Mouse (Mus musculus) gastrocnemius, postnatal 36 days (tissue): Measurements from ENCODE around the gene Zbtb48. TPM values are rescaled to one million over a fixed set of nuclear protein-coding genes. Genes with fewer than 3 reads are reported as not detected.
A peak's percentile ranks its signal among the peaks of the same experiment; 100 is the strongest.
"Not testable (repeated sequence)": the region's sequence is repeated elsewhere in the genome, so short reads cannot be mapped to it uniquely, and the experiment has no call there.

Source experiments
- DNase-seq, 2 experiments: peaks; one replicate each; pipeline ENCODE4 v3.0.0; 2022
- intact Hi-C: fragments of 180-260 bp; cut with DNase I; formaldehyde crosslinking; loops from one replicate; pipeline ENCODE4 v1.15.1; 2025
- long read RNA-seq, 2 experiments: library from polyadenylated mRNA; stranded (forward); transcript quantifications; one replicate each; pipeline ENCODE4 v2.0.0; 2021
- total RNA-seq, 2 experiments: library from RNA; stranded (reverse); gene quantifications; 2 replicates each; pipeline ENCODE4 v1.2.3; 2021

The Zbtb48 gene
- 1 to 10 TPM; 2.5 to 2.8 TPM for total RNA-seq
- long read RNA-seq, experiment 1, partial matches to known transcripts: 0 of 2 reads
- long read RNA-seq, experiment 1, other reads (novel, unspliced or antisense): 1 of 2 reads
- long read RNA-seq, experiment 2, partial matches to known transcripts: 0 of 3 reads
- long read RNA-seq, experiment 2, other reads (novel, unspliced or antisense): 1 of 3 reads

DNA sequence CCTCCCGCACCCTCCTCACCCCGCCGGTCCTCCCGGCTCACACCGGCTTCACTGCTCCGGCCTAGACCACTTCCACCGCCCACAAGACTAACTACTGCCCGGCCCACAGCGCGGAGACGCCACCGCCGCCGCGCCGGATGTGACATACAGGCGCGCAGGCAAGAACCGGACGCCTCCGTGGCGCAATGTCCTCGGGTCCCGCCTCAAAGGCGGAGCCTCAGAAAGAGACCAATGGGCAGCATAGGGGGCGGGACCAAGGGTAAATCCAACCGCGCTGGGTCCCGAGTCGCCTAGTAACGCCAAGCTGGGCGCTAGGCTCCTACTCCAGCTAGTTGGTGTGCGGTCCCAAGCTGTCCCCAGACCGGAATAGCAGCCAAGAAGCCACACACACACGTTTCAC, at the start of gene Zbtb48:
Gene Zbtb48, minus strand, starts transcription at position 148 of the 400 bp plus-strand sequence.
- peak; percentile 94 to 95 for DNase-seq
- intact Hi-C loops: no loop called here

DNA sequence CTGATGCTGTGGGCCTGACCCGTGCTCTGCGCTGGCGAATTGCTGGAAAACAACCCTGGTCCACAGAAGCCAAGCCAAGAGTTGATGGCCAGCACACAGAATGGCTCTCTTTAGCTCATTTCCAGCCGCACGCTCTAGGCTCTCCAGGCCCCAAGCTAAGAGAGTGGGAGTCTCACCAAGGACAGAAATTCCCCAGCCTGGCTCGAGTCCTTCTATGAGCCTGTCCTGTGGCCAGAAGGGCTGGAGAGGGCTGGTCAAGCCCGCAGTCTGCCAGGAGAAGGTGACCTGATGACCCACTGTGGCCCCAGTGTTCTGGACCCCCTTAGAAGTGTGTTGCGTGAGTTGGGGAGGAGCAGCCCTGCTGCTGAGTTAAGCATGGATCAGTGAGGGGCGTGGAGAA, 49.7 kb upstream of the Zbtb48 start:
- no peak for DNase-seq
- intact Hi-C loops: no loop called here

GRCm38 (mm10) chr4:152074548-152074947, 47.1 kb upstream of the Zbtb48 start:
- intact Hi-C loops: no loop called here
- no peak for DNase-seq

DNA sequence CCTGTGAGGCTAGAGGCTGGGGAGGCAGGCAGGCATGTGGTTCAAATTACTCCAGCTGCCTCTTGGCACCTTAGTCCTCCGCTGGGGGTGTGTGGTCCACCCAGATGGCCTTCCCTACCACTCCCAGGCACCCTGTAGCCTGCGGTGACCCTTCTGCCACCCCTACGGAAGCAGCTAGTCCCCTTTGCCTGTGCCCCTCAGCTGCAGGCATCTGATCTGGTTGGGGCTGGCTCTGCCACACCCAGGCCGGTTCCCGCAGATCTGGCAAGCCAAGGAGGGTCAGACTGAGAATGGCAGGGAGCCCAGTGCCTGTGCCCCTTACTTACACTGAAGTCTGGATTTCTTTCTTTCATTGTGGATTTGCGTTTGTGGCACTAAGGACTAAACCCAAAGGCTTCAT, 46.2 kb upstream of the Zbtb48 start:
- no peak for DNase-seq
- intact Hi-C loops: no loop called here

DNA sequence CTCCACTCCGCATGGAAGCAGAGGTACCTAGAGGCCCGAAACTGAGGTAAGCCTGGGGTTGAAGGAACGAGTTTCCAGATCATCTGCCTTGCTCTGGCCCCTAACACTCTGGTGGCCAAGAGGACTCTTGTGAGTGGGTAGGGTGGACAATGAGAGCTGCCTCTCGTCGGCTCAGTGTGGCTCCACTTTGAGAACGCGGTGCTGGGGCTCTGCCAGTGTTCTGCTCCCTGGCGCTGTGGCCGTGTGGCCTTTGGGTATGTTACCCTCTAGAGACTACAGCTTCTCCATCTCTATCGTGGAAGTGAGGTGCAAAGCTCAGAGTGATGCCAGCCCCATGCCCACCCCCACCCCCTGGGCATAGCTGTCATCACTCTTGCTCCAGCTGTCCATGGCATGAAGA, 45.2 kb upstream of the Zbtb48 start:
- intact Hi-C loops: no loop called here
- DNase-seq: no peak

DNA sequence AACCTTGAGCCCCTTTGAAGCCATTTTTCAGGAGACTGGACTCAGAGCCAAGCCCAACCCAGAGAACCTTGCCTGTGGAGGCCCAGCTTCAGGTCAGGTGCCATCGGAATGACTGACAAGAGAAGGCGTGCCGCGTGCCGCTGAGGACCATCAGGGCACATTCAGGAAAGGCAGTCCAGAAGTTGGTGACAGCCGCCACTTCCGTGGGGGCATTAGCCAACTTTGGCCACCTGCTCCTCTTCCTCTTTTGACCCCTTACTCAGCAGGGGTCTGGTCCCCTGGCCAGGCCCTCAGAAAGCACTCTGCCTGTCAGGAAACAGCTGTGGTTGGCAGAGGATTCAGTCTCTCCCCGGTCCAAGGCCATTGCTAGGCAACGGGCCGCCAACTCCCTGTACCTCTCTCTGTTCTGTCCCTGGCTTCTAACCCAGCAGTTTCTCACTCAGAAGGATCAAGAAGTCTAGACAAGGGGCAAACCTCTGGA, 44.7 kb upstream of the Zbtb48 start, which contains the start of gene Plekhg5:
Gene Plekhg5, plus strand, starts transcription at position 378 of the 481 bp plus-strand sequence.
- intact Hi-C loops: no loop called here

DNA sequence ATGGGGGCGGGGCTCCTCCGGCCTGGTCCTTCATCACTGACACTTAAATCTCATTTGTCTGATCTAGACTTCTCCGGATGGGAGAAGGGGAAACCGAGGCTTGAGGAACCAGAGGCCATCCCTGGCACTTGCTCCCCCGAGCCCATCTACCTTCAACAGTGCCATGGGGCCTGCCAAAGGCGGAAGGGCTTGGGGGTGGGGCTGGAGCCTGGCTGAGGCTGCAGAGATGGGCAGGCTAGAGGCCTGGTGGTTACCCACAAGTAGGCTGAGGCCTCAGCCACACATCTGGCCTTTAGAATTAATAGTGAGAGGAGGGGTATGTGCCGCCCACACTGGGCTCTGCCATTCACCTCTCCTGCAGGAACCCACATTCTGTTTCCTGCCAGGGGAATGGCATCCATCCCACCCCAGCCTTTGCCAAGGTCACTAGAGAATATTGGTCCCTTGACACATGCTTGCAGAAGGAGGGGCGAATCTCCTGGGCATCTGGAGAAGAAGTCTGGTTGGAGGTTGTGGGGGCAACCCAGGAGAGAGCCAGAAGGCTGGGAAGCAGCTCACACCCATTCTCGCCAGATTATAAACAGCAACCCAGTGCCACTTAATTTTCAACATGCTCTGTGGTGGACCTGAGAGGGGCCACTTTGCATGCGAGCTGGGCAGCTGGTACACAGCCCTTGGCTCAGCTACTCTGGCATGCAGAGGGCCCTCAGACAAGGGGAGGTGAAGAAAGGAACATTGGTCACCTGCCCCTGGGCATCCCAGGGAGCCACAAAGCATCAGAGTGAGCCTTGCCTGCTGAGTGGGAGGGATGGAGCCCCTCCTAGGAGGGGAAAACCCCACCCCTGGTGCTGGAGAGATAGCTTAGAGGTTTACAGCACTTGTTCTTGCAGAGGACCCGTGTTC, 43.3 kb upstream of the Zbtb48 start:
- no peak for DNase-seq
- intact Hi-C loops: no loop called here

More for the DNA sequence above, 44.7 kb upstream of the Zbtb48 start, which contains the start of gene Plekhg5:
- DNase-seq: peak; percentile 40 to 44

GRCm38 (mm10) chr4:152069245-152069644, 41.8 kb upstream of the Zbtb48 start:
- intact Hi-C loops: no loop called here
- DNase-seq: no peak

DNA sequence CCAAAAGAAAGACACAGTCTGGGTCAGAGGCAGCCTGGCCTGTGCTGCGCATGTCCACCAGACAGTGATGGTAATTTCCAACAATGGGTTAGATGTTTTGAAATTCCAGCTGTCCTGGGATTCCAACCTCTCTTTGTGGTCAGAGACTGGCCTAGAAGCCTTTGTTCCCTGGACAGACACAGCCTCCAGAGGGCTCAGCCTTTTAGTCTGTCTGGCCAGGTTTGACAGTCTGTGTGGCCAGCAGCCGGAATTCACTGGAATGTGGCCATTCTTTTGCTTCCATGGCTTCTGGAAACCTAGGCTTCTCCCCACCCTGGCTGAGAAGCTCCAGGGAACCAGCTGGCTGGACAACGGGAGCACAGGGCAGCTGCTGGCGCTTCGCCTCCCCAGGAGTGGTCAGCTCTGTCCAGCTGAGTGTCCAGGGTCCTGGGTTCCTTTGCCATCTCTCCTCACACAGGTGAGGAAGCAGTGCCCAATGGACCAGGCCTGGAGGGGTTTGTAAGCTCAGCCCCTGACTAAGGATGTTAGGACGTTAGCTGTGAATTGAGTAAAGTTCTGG, 40.8 kb upstream of the Zbtb48 start:
- intact Hi-C loops: no loop called here
- DNase-seq: peak in 1 of 2 experiments; percentile 46

DNA sequence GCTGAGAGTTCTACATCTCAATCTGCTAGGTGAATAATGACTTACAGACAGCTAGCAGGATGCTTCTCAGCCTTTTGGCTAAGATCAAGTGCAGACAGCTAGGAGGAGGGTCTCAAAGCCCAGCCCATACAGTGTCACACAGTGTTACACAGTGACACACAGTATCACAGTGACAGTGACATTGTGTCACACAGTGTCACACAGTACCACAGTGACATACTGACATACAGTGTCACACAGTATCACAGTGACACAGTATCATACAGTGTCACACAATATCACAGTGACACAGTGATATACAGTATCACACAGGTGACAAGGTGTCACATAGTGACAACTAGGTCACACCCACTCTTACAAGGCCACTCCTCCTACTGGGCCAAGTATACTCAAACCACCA, 39.8 kb upstream of the Zbtb48 start:
- intact Hi-C loops: no loop called here
- DNase-seq: no peak

- DNase-seq: peak in 1 of 2 experiments; percentile 32
- intact Hi-C loops: no loop called here
Measured at GRCm38 (mm10) chr4:152062390-152063110, 35.1 kb upstream of the Zbtb48 start.

GRCm38 (mm10) chr4:152044609-152045008, 17.1 kb upstream of the Zbtb48 start:
- intact Hi-C loops: no loop called here
- DNase-seq: no peak

- DNase-seq: no peak
- intact Hi-C loops: no loop called here
Measured at GRCm38 (mm10) chr4:152043171-152043570, 15.7 kb upstream of the Zbtb48 start.

GRCm38 (mm10) chr4:152041924-152042641, 14.6 kb upstream of the Zbtb48 start:
- intact Hi-C loops: no loop called here
- no peak for DNase-seq

- intact Hi-C loops: loop anchor here (2.0 kb wide), 2 partner anchors 57 to 59 kb away; no protein-coding TSS in a partner anchor
- no peak for DNase-seq
Measured at GRCm38 (mm10) chr4:152039831-152040310, 12.4 kb upstream of the Zbtb48 start.

DNA sequence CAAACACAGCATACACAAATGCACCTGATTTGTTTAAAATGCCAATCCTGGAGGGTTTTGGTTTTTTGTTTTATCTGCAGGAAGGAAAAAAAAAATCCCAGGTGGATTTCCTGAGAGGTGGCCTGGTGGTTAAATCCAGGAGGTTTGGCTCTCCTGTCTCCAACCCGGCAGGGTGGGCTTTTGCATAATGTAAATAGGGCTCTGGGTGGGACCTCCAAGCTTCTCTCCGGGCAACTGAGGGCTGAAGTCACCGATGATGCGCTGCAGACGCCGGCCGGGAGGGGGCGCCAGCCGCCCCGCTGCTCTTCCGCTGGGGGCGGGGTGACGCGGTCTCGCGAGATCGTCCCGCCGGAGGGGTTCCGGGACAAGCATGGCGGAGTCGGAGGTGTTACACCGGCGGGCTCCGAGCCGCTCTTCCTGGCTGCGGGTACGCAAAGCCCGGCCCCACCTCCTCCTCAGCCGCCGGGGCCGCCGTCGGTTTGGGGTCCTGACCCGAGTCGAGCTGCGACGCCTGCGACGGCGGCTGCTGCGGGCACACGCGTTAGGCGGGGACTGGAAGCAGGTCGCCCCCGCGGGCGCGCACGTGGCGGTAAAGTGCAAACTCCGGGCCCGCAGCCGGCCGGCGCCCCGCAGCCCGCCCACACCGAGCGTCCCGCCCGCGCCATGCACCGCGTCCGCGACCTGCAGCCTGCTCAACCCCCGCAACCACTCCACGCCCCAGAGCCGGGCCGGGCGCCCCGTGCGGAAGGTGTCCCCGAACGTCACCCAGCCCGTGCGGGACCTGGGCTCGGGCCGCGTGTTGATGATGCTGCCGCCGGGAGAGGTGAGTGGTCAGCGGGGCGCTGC, 11.7 kb upstream of the Zbtb48 start, which contains the start of gene Nol9:
Gene Nol9, plus strand, starts transcription at position 337 of the 846 bp plus-strand sequence.
- intact Hi-C loops: loop anchor here (2.0 kb wide), 2 partner anchors 58 kb away; no protein-coding TSS in a partner anchor
- peak; percentile 90 to 92 for DNase-seq

GRCm38 (mm10) chr4:152038225-152038984, 10.9 kb upstream of the Zbtb48 start, which contains the start of gene Tas1r1:
Gene Tas1r1 (minus strand): TSS chr4:152038568.
- no peak for DNase-seq

DNA sequence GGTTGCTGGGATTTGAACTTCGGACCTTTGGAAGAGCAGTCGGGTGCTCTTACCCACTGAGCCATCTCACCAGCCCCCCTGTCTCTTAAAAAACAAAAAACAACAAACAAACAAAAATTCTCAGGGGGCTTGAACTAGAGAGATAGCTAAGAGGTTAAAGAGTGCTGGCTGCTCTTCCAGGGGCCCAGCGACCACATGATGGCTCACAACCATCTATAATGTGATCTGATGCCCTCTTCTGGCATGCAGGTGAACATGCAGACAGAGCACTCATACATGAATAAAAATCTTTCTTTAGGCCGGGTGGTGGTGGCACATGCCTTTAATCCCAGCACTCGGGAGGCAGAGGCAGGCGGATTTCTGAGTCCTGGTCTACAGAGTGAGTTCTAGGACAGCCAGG, 9.0 kb upstream of the Zbtb48 start:
- intact Hi-C loops, DNase-seq: not testable (repeated sequence)

More at GRCm38 (mm10) chr4:152038225-152038984, 10.9 kb upstream of the Zbtb48 start, which contains the start of gene Tas1r1:
- intact Hi-C loops: loop anchor here (2.0 kb wide), 2 partner anchors 58 kb away; no protein-coding TSS in a partner anchor
